Mouse (Mus musculus): ENCODE data around the gene Hlcs. TPM values are rescaled to one million over a fixed set of nuclear protein-coding genes. Genes with fewer than 3 reads are reported as not detected.

Hlcs gene
- polyA plus RNA-seq, 1 experiment from 2014 or later: 7.9 TPM

- H3K27me3 ChIP-seq (replicated peaks; ENCODE audit: control insufficient read depth, insufficient read depth, low read length): no peaks in the 10 kb centered on the region
- no peak overlapping the region for H3K4me3 ChIP-seq (ENCODE audit: low read length)
- H3K4me1 ChIP-seq (ENCODE audit: control insufficient read depth, insufficient read depth, low read depth, low read length): peaks cover 7% of the 10 kb centered on the region
- H3K27ac ChIP-seq (ENCODE audit: low read depth, low read length): no peak overlapping the region
- H3K9ac ChIP-seq (ENCODE audit: low read depth, low read length): no peak overlapping the region
- no peak for ATAC-seq
- H3K36me3 ChIP-seq (ENCODE audit: control insufficient read depth, insufficient read depth, low read length): no peaks in the 10 kb centered on the region
- 91% methylated on average over 5 of the region's 5 CpGs for WGBS
- H3K9me3 ChIP-seq (ENCODE audit: control insufficient read depth, low read length): no peaks in the 10 kb centered on the region; the same call in 1 of the 2 replicates
- no peak overlapping the region for H3K4me2 ChIP-seq (ENCODE audit: low read length)
Observed at GRCm38 (mm10) chr16:94301696-94302095, 11.7 kb downstream of the Hlcs start.

- Histone ChIP-seq H3K4me2 (ENCODE audit: low read length) (no peak overlapping the region), H3K4me1 (ENCODE audit: control insufficient read depth, insufficient read depth, low read depth, low read length) (peaks cover 7% of the 10 kb centered on the region), H3K9me3 (ENCODE audit: control insufficient read depth, low read length) (no peaks in the 10 kb centered on the region; the same call in 1 of the 2 replicates), H3K27me3 (replicated peaks; ENCODE audit: control insufficient read depth, insufficient read depth, low read length) (no peaks in the 10 kb centered on the region), H3K27ac (ENCODE audit: low read depth, low read length) (no peak overlapping the region), H3K4me3 (ENCODE audit: low read length) (no peak overlapping the region), H3K9ac (ENCODE audit: low read depth, low read length) (no peak overlapping the region), H3K36me3 (ENCODE audit: control insufficient read depth, insufficient read depth, low read length) (no peaks in the 10 kb centered on the region)
- 95% methylated on average over 4 of the region's 4 CpGs for WGBS
- ATAC-seq: no peak
Observed at GRCm38 (mm10) chr16:94301194-94301593, 12.2 kb downstream of the Hlcs start.

- no peaks in the 10 kb centered on the region for H3K9me3 ChIP-seq (ENCODE audit: control insufficient read depth, low read length)
- WGBS: 75% methylated on average over 4 of the region's 4 CpGs
Observed at GRCm38 (mm10) chr16:94299210-94299609, 14.2 kb downstream of the Hlcs start.

GRCm38 (mm10) chr16:94298081-94298480, 15.3 kb downstream of the Hlcs start:
- no peak overlapping the region for H3K4me3 ChIP-seq (ENCODE audit: low read length)
- ATAC-seq: no peak
- H3K27me3 ChIP-seq (replicated peaks; ENCODE audit: control insufficient read depth, insufficient read depth, low read length): no peaks in the 10 kb centered on the region; the same call in 1 of the 2 replicates
- WGBS: 90% methylated on average over 5 of the region's 5 CpGs
- H3K27ac ChIP-seq (ENCODE audit: low read depth, low read length): no peak overlapping the region
- H3K4me1 ChIP-seq (ENCODE audit: control insufficient read depth, insufficient read depth, low read depth, low read length): peaks cover 4% of the 10 kb centered on the region
- no peaks in the 10 kb centered on the region for H3K9me3 ChIP-seq (ENCODE audit: control insufficient read depth, low read length)
- H3K9ac ChIP-seq (ENCODE audit: low read depth, low read length): no peak overlapping the region
- H3K4me2 ChIP-seq (ENCODE audit: low read length): no peak overlapping the region
- no peaks in the 10 kb centered on the region for H3K36me3 ChIP-seq (ENCODE audit: control insufficient read depth, insufficient read depth, low read length)

More at GRCm38 (mm10) chr16:94299210-94299609, 14.2 kb downstream of the Hlcs start:
- H3K9ac ChIP-seq (ENCODE audit: low read depth, low read length): no peak overlapping the region
- no peak overlapping the region for H3K4me2 ChIP-seq (ENCODE audit: low read length)
- ATAC-seq: no peak
- peaks cover 7% of the 10 kb centered on the region for H3K4me1 ChIP-seq (ENCODE audit: control insufficient read depth, insufficient read depth, low read depth, low read length)
- no peaks in the 10 kb centered on the region for H3K27me3 ChIP-seq (replicated peaks; ENCODE audit: control insufficient read depth, insufficient read depth, low read length)
- H3K27ac ChIP-seq (ENCODE audit: low read depth, low read length): no peak overlapping the region
- no peaks in the 10 kb centered on the region for H3K36me3 ChIP-seq (ENCODE audit: control insufficient read depth, insufficient read depth, low read length)
- no peak overlapping the region for H3K4me3 ChIP-seq (ENCODE audit: low read length)

GRCm38 (mm10) chr16:94291141-94291540, 22.2 kb downstream of the Hlcs start:
- Histone ChIP-seq H3K27ac (ENCODE audit: low read depth, low read length) (no peak overlapping the region), H3K27me3 (replicated peaks; ENCODE audit: control insufficient read depth, insufficient read depth, low read length) (no peaks in the 10 kb centered on the region; the same call in 1 of the 2 replicates), H3K36me3 (ENCODE audit: control insufficient read depth, insufficient read depth, low read length) (no peaks in the 10 kb centered on the region), H3K9me3 (ENCODE audit: control insufficient read depth, low read length) (no peaks in the 10 kb centered on the region), H3K4me2 (ENCODE audit: low read length) (no peak overlapping the region), H3K4me3 (ENCODE audit: low read length) (no peak overlapping the region), H3K4me1 (ENCODE audit: control insufficient read depth, insufficient read depth, low read depth, low read length) (peaks cover 6% of the 10 kb centered on the region), H3K9ac (ENCODE audit: low read depth, low read length) (no peak overlapping the region)
- WGBS: 85% methylated on average over 4 of the region's 4 CpGs
- ATAC-seq: no peak

- ATAC-seq: peak; percentile 97
- no peaks in the 10 kb centered on the region; the same call in 1 of the 2 replicates for H3K27me3 ChIP-seq (replicated peaks; ENCODE audit: control insufficient read depth, insufficient read depth, low read length)
- H3K9me3 ChIP-seq (ENCODE audit: control insufficient read depth, low read length): no peaks in the 10 kb centered on the region
- 5% methylated on average over 50 of the region's 52 CpGs for WGBS
- peak overlapping the region; percentile 80 for H3K4me3 ChIP-seq (ENCODE audit: low read length)
- H3K4me2 ChIP-seq (ENCODE audit: low read length): peak overlapping the region; percentile 92
- peak overlapping the region; percentile 82 for H3K9ac ChIP-seq (ENCODE audit: low read depth, low read length)
- peaks cover 6% of the 10 kb centered on the region for H3K4me1 ChIP-seq (ENCODE audit: control insufficient read depth, insufficient read depth, low read depth, low read length)
- H3K36me3 ChIP-seq (ENCODE audit: control insufficient read depth, insufficient read depth, low read length): no peaks in the 10 kb centered on the region
- H3K27ac ChIP-seq (ENCODE audit: low read depth, low read length): peak overlapping the region; percentile 71
Observed at GRCm38 (mm10) chr16:94290073-94290999, 23.0 kb downstream of the Hlcs start.

GRCm38 (mm10) chr16:94289138-94290072, 24.0 kb downstream of the Hlcs start:
- Histone ChIP-seq H3K4me1 (ENCODE audit: control insufficient read depth, insufficient read depth, low read depth, low read length) (peaks cover 6% of the 10 kb centered on the region), H3K36me3 (ENCODE audit: control insufficient read depth, insufficient read depth, low read length) (no peaks in the 10 kb centered on the region), H3K27me3 (replicated peaks; ENCODE audit: control insufficient read depth, insufficient read depth, low read length) (no peaks in the 10 kb centered on the region; the same call in 1 of the 2 replicates), H3K4me3 (ENCODE audit: low read length) (peak overlapping the region; percentile 80), H3K27ac (ENCODE audit: low read depth, low read length) (peak overlapping the region; percentile 71), H3K4me2 (ENCODE audit: low read length) (peak overlapping the region; percentile 92), H3K9ac (ENCODE audit: low read depth, low read length) (peak overlapping the region; percentile 82), H3K9me3 (ENCODE audit: control insufficient read depth, low read length) (no peaks in the 10 kb centered on the region)
- 9% methylated on average over 39 of the region's 39 CpGs for WGBS
- peak; percentile 9; the same call in 1 of the 2 replicates for ATAC-seq

GRCm38 (mm10) chr16:94287826-94288225, 25.5 kb downstream of the Hlcs start:
- Histone ChIP-seq H3K4me3 (ENCODE audit: low read length) (no peak overlapping the region), H3K9me3 (ENCODE audit: control insufficient read depth, low read length) (0 out of 2 replicates have a peak, but pooled peaks cover under 1% of the 10 kb centered on the region), H3K27ac (ENCODE audit: low read depth, low read length) (no peak overlapping the region), H3K36me3 (ENCODE audit: control insufficient read depth, insufficient read depth, low read length) (no peaks in the 10 kb centered on the region), H3K27me3 (replicated peaks; ENCODE audit: control insufficient read depth, insufficient read depth, low read length) (no peaks in the 10 kb centered on the region), H3K9ac (ENCODE audit: low read depth, low read length) (no peak overlapping the region), H3K4me1 (ENCODE audit: control insufficient read depth, insufficient read depth, low read depth, low read length) (peaks cover 6% of the 10 kb centered on the region), H3K4me2 (ENCODE audit: low read length) (no peak overlapping the region)
- 85% methylated on average over 9 of the region's 9 CpGs for WGBS
- no peak for ATAC-seq

Data from hindbrain, embryonic 16.5 days (tissue).